Mouse (Mus musculus) cortical plate, adult 2 months (tissue): ENCODE measurements around the gene Misp.

Experiments used
- CTCF ChIP-seq: fragments of 200-500 bp; IDR thresholded peaks from 2 replicates; pipeline ENCODE4 v1.5.1; 2011; ENCODE audit warnings: mild to moderate bottlenecking, control low read depth, low read length; ENCODE audit not compliant: insufficient read depth; ENCODE audit errors: extremely low read depth
- POLR2A ChIP-seq: fragments of 200-500 bp; IDR thresholded peaks from 2 replicates; pipeline ENCODE4 v1.6.1; 2011; ENCODE audit warnings: mild to moderate bottlenecking, low read length, control low read depth; ENCODE audit not compliant: insufficient read depth; ENCODE audit errors: extremely low read depth

- peak; percentile 41 for TF ChIP-seq CTCF
- TF ChIP-seq POLR2A, result no peak
Measured at GRCm38 (mm10) chr10:79783920-79784800, 36.6 kb upstream of the Misp start.
